Comparison of ENCODE assay signal across 23 mouse cellular contexts in the genomic region with DNA sequence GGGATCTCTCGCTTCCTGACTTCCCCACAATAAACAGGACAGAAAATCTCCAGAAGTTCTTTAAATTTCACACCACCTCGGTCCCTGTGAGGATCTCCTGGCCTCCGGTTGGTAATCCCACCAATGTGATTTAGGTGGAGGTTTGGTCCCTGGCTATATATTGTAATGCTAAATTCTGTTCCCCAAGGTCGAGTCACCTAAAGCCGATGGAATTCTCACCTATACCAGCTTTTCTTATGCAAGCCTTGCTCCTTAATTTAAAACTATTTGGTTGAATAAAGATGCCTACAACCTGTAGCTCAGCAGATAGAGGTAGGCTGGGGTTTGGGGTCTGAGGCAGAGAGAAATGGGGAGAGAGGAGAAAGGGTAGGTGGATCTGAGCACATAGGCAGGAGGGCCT. TPM values are rescaled to one million over a fixed set of nuclear protein-coding genes. Genes with fewer than 3 reads are reported as not detected.
"Had no signal": no experiment of that assay in that cellular context is flagged by ENCODE, and none has a peak within 500 bp of the region (broad histone marks: within the 10 kb centered on the region; RNA-seq: fewer than 3 reads in every experiment).

No protein-coding gene starts in this region.

- H3K9ac ChIP-seq: lung, embryonic 14.5 days; midbrain, embryonic 12.5 days; neural tube, embryonic 13.5 days; neural tube, embryonic 15.5 days had no signal

- H3K27ac ChIP-seq: midbrain, embryonic 10.5 days; midbrain, embryonic 12.5 days; neural tube, embryonic 13.5 days; neural tube, embryonic 15.5 days had no signal

- DNase-seq: lung, embryonic 14.5 days; lung, postnatal 10 days; lung, postnatal 4 days; midbrain, embryonic 14.5 days; retina, postnatal 1 day; right cerebral cortex, adult 18-20 months; right cerebral cortex, postnatal 25 days; right cerebral cortex, postnatal 4 days; spleen, adult 18-20 months; thymus, adult 18-20 months; thymus, postnatal 14 days; thymus, postnatal 36 days had no signal

- H3K9me3 ChIP-seq: midbrain, embryonic 10.5 days; midbrain, embryonic 12.5 days; neural tube, embryonic 13.5 days; neural tube, embryonic 15.5 days had no signal

- H3K4me3 ChIP-seq: midbrain, embryonic 10.5 days; midbrain, embryonic 12.5 days; myocyte; neural tube, embryonic 13.5 days; neural tube, embryonic 15.5 days had no signal

- H3K4me2 ChIP-seq: lung, embryonic 14.5 days; midbrain, embryonic 12.5 days; neural tube, embryonic 13.5 days; neural tube, embryonic 15.5 days had no signal

- H3K27me3 ChIP-seq: midbrain, embryonic 12.5 days; neural tube, embryonic 13.5 days; neural tube, embryonic 15.5 days had no signal

- ATAC-seq: midbrain, embryonic 16.5 days had no signal

RNA-seq across cellular contexts. Expression of gene Stoml3, which starts 30.7 kb away (rescaled TPM):
- polyA plus RNA-seq: lung, embryonic 16.5 days; midbrain, embryonic 10.5 days; midbrain, embryonic 12.5 days; midbrain, embryonic 14.5 days; midbrain, embryonic 16.5 days; myocyte; neural tube, embryonic 11.5 days; neural tube, embryonic 13.5 days; small intestine, adult 2 months; stomach, embryonic 14.5 days; thymus, postnatal 0 days had no signal
